Mouse (Mus musculus) megakaryocyte, embryonic 14.5 days (primary cell): Measurements from ENCODE around the gene Tas2r118.

ENCODE experiments used
- FLI1 ChIP-seq: IDR thresholded peaks from 2 replicates; pipeline ENCODE4 v1.6.1; 2012; ENCODE audit warnings: low read length, inconsistent platforms, mixed read lengths
- GATA1 ChIP-seq: IDR thresholded peaks from 3 replicates; pipeline ENCODE4 v1.6.1; 2012; ENCODE audit warnings: mixed read lengths, low read length, inconsistent platforms, borderline replicate concordance

- TF ChIP-seq GATA1 (no peak), FLI1 (no peak)
Observed at GRCm38 (mm10) chr6:23965925-23966324, 3.9 kb downstream of the Tas2r118 start.
